Mouse (Mus musculus): ENCODE measurements around the gene Ciz1.

- TF ChIP-seq CTCF (IDR thresholded peaks at IDR 0.05; ENCODE audit: low read depth, low read length), result no peak
- no peak for TF ChIP-seq POLR2A (IDR thresholded peaks at IDR 0.05; ENCODE audit: borderline replicate concordance, low read depth, low read length)
Measured at GRCm38 (mm10) chr2:32325342-32325741, 26.8 kb upstream of the Ciz1 start.

Measured in bone marrow macrophage, adult 2 months (primary cell).